Mouse (Mus musculus) hindbrain, embryonic 15.5 days (tissue): Measurements from ENCODE around the gene Rftn1. TPM values are rescaled to one million over a fixed set of nuclear protein-coding genes. Genes with fewer than 3 reads are reported as not detected.

ENCODE experiments used
- ATAC-seq: fragments of 200-750 bp; cut with Nextera tagmentation; 2 replicates; pipeline ENCODE4 v1.8.0; 2017; ENCODE audit warnings: low read depth, moderate number of reproducible peaks, moderate TSS enrichment; ENCODE audit not compliant: low FRiP score
- H3K27ac ChIP-seq: fragments of 300-500 bp; sonication (generic); replicated peaks from 2 replicates; pipeline ENCODE4 v1.5.1; 2015; ENCODE audit warnings: mild to moderate bottlenecking, inconsistent platforms
- H3K27me3 ChIP-seq: fragments of 300-500 bp; sonication (generic); 2 replicates; pipeline ENCODE4 v1.6.1; 2015; ENCODE audit warnings: control low read depth, inconsistent platforms
- H3K36me3 ChIP-seq: fragments of 300-500 bp; sonication (generic); 2 replicates; pipeline ENCODE4 v1.6.1; 2015; ENCODE audit warnings: control low read depth, inconsistent platforms
- H3K4me1 ChIP-seq: fragments of 300-500 bp; sonication (generic); replicated peaks from 2 replicates; pipeline ENCODE4 v1.6.1; 2015; ENCODE audit warnings: control low read depth, inconsistent platforms
- H3K4me2 ChIP-seq: fragments of 300-500 bp; sonication (generic); 2 replicates; pipeline ENCODE4 v1.6.1; 2015; ENCODE audit warnings: moderate library complexity, mild to moderate bottlenecking, inconsistent platforms
- H3K4me3 ChIP-seq: fragments of 300-500 bp; sonication (generic); 2 replicates; pipeline ENCODE4 v1.5.1; 2015; ENCODE audit warnings: mild to moderate bottlenecking, inconsistent platforms
- H3K9ac ChIP-seq: fragments of 300-500 bp; sonication (generic); 2 replicates; pipeline ENCODE4 v1.6.1; 2015; ENCODE audit warnings: inconsistent platforms
- H3K9me3 ChIP-seq: fragments of 300-500 bp; sonication (generic); 2 replicates; pipeline ENCODE4 v1.6.1; 2016; ENCODE audit warnings: control low read depth, inconsistent platforms
- WGBS: fragments of 180-500 bp; shearing (Covaris S2); methylation state at CpG from one replicate; pipeline ENCODE4 v1.1.7; 2015; 5-methylcytosine and 5-hydroxymethylcytosine counted together
- polyA plus RNA-seq: library from polyadenylated mRNA; unstranded; fragments of >200 nt; fragmentation: Nextera tagmentation; extraction: Ambion mirVana; gene quantifications from 2 replicates; pipeline ENCODE4 v1.2.1, GENCODE M21; 2015

The Rftn1 gene
- polyA plus RNA-seq, 1 experiment from 2014 or later, result 21.2 TPM

GRCm38 (mm10) chr17:50094077-50094476 is 96.4 kb downstream of the Rftn1 start:
- Histone ChIP-seq H3K4me3 (no peak overlapping the region), H3K9me3 (no peaks in the 10 kb centered on the region), H3K36me3 (no peaks in the 10 kb centered on the region), H3K27me3 (no peaks in the 10 kb centered on the region), H3K4me1 (0 out of 2 replicates have a peak, but pooled peaks cover 3% of the 10 kb centered on the region), H3K9ac (no peak overlapping the region), H3K27ac (no peak overlapping the region), H3K4me2 (no peak overlapping the region)
- WGBS, result 84% methylated on average over 5 of the region's 5 CpGs
- no peak for ATAC-seq

GRCm38 (mm10) chr17:50093356-50093755 is 97.1 kb downstream of the Rftn1 start:
- 0 out of 2 replicates have a peak, but pooled peaks cover 3% of the 10 kb centered on the region for H3K4me1 ChIP-seq
- no peak overlapping the region for H3K9ac ChIP-seq
- H3K27me3 ChIP-seq, result no peaks in the 10 kb centered on the region
- H3K27ac ChIP-seq, result no peak overlapping the region
- 36% methylated on average over 3 of the region's 3 CpGs for WGBS
- H3K36me3 ChIP-seq, result no peaks in the 10 kb centered on the region
- ATAC-seq, result no peak
- H3K4me2 ChIP-seq, result no peak overlapping the region
- H3K9me3 ChIP-seq, result no peaks in the 10 kb centered on the region
- H3K4me3 ChIP-seq, result no peak overlapping the region

GRCm38 (mm10) chr17:50092848-50093247 is 97.6 kb downstream of the Rftn1 start:
- H3K27me3 ChIP-seq, result no peaks in the 10 kb centered on the region
- no peak overlapping the region for H3K27ac ChIP-seq
- H3K4me3 ChIP-seq, result no peak overlapping the region
- H3K4me2 ChIP-seq, result no peak overlapping the region
- H3K9me3 ChIP-seq, result no peaks in the 10 kb centered on the region
- H3K36me3 ChIP-seq, result no peaks in the 10 kb centered on the region
- WGBS, result 84% methylated on average over 8 of the region's 8 CpGs
- ATAC-seq, result no peak
- no peak overlapping the region for H3K9ac ChIP-seq
- H3K4me1 ChIP-seq, result 0 out of 2 replicates have a peak, but pooled peaks cover 3% of the 10 kb centered on the region

GRCm38 (mm10) chr17:50091829-50092228 is 98.6 kb downstream of the Rftn1 start:
- Histone ChIP-seq H3K4me2 (no peak overlapping the region), H3K9me3 (no peaks in the 10 kb centered on the region), H3K4me1 (0 out of 2 replicates have a peak, but pooled peaks cover 3% of the 10 kb centered on the region), H3K27ac (no peak overlapping the region), H3K4me3 (no peak overlapping the region), H3K27me3 (no peaks in the 10 kb centered on the region), H3K36me3 (no peaks in the 10 kb centered on the region), H3K9ac (no peak overlapping the region)
- 63% methylated on average over 6 of the region's 6 CpGs for WGBS
- no peak for ATAC-seq

GRCm38 (mm10) chr17:50089725-50090124 is 100.7 kb downstream of the Rftn1 start:
- 85% methylated on average over 8 of the region's 8 CpGs for WGBS
- Histone ChIP-seq H3K9ac (no peak overlapping the region), H3K27me3 (no peaks in the 10 kb centered on the region), H3K9me3 (no peaks in the 10 kb centered on the region), H3K4me3 (no peak overlapping the region), H3K4me1 (0 out of 2 replicates have a peak, but pooled peaks cover 3% of the 10 kb centered on the region), H3K36me3 (no peaks in the 10 kb centered on the region), H3K4me2 (no peak overlapping the region), H3K27ac (no peak overlapping the region)
- ATAC-seq, result no peak

- Histone ChIP-seq H3K27ac (no peak overlapping the region), H3K9ac (no peak overlapping the region), H3K4me3 (no peak overlapping the region), H3K9me3 (no peaks in the 10 kb centered on the region), H3K27me3 (no peaks in the 10 kb centered on the region), H3K4me2 (no peak overlapping the region), H3K36me3 (no peaks in the 10 kb centered on the region), H3K4me1 (no peaks in the 10 kb centered on the region)
- 89% methylated on average over 3 of the region's 3 CpGs for WGBS
- no peak for ATAC-seq
Observed at GRCm38 (mm10) chr17:50088054-50088453, 102.4 kb downstream of the Rftn1 start.

GRCm38 (mm10) chr17:50086887-50087286 is 103.6 kb downstream of the Rftn1 start:
- Histone ChIP-seq H3K36me3 (no peaks in the 10 kb centered on the region), H3K27ac (no peak overlapping the region), H3K4me3 (no peak overlapping the region), H3K9ac (no peak overlapping the region), H3K9me3 (no peaks in the 10 kb centered on the region), H3K27me3 (no peaks in the 10 kb centered on the region), H3K4me1 (no peaks in the 10 kb centered on the region), H3K4me2 (no peak overlapping the region)
- 59% methylated on average over 4 of the region's 4 CpGs for WGBS
- no peak for ATAC-seq

GRCm38 (mm10) chr17:50084721-50085120 is 105.8 kb downstream of the Rftn1 start:
- no peak overlapping the region for H3K9ac ChIP-seq
- no peaks in the 10 kb centered on the region for H3K9me3 ChIP-seq
- no peak overlapping the region for H3K4me3 ChIP-seq
- H3K27me3 ChIP-seq, result no peaks in the 10 kb centered on the region
- ATAC-seq, result no peak
- H3K36me3 ChIP-seq, result no peaks in the 10 kb centered on the region
- no peak overlapping the region for H3K27ac ChIP-seq
- H3K4me2 ChIP-seq, result no peak overlapping the region
- H3K4me1 ChIP-seq, result no peaks in the 10 kb centered on the region
- 83% methylated on average over 6 of the region's 6 CpGs for WGBS

GRCm38 (mm10) chr17:50083937-50084336 is 106.5 kb downstream of the Rftn1 start:
- no peaks in the 10 kb centered on the region for H3K36me3 ChIP-seq
- no peak overlapping the region for H3K4me2 ChIP-seq
- H3K27me3 ChIP-seq, result no peaks in the 10 kb centered on the region
- H3K27ac ChIP-seq, result no peak overlapping the region
- no peak overlapping the region for H3K9ac ChIP-seq
- 93% methylated on average over 4 of the region's 4 CpGs for WGBS
- H3K4me1 ChIP-seq, result no peaks in the 10 kb centered on the region
- ATAC-seq, result no peak
- H3K4me3 ChIP-seq, result no peak overlapping the region
- H3K9me3 ChIP-seq, result no peaks in the 10 kb centered on the region

- WGBS, result 67% methylated on average over 3 of the region's 3 CpGs
- no peak for ATAC-seq
- Histone ChIP-seq H3K36me3 (no peaks in the 10 kb centered on the region), H3K9me3 (no peaks in the 10 kb centered on the region), H3K9ac (no peak overlapping the region), H3K27ac (no peak overlapping the region), H3K27me3 (no peaks in the 10 kb centered on the region), H3K4me1 (no peaks in the 10 kb centered on the region), H3K4me2 (no peak overlapping the region), H3K4me3 (no peak overlapping the region)
Observed at GRCm38 (mm10) chr17:50082947-50083346, 107.5 kb downstream of the Rftn1 start.

GRCm38 (mm10) chr17:50081647-50082046 is 108.8 kb downstream of the Rftn1 start:
- Histone ChIP-seq H3K9me3 (no peaks in the 10 kb centered on the region), H3K4me2 (no peak overlapping the region), H3K4me1 (no peaks in the 10 kb centered on the region), H3K4me3 (no peak overlapping the region), H3K27ac (no peak overlapping the region), H3K9ac (no peak overlapping the region), H3K27me3 (no peaks in the 10 kb centered on the region), H3K36me3 (no peaks in the 10 kb centered on the region)
- no peak for ATAC-seq
- WGBS, result 61% methylated on average over 9 of the region's 9 CpGs

GRCm38 (mm10) chr17:50080991-50081390 is 109.5 kb downstream of the Rftn1 start:
- ATAC-seq, result no peak

GRCm38 (mm10) chr17:50078749-50079148 is 111.7 kb downstream of the Rftn1 start:
- no peaks in the 10 kb centered on the region for H3K27me3 ChIP-seq
- no peak overlapping the region for H3K9ac ChIP-seq
- no peak for ATAC-seq
- H3K9me3 ChIP-seq, result no peaks in the 10 kb centered on the region
- WGBS, result 99% methylated on average over 6 of the region's 6 CpGs
- H3K4me3 ChIP-seq, result no peak overlapping the region
- no peaks in the 10 kb centered on the region for H3K36me3 ChIP-seq
- no peaks in the 10 kb centered on the region for H3K4me1 ChIP-seq
- no peak overlapping the region for H3K27ac ChIP-seq
- no peak overlapping the region for H3K4me2 ChIP-seq

More at GRCm38 (mm10) chr17:50080991-50081390, 109.5 kb downstream of the Rftn1 start:
- no peaks in the 10 kb centered on the region for H3K9me3 ChIP-seq
- no peaks in the 10 kb centered on the region for H3K36me3 ChIP-seq
- H3K4me3 ChIP-seq, result no peak overlapping the region
- H3K27me3 ChIP-seq, result no peaks in the 10 kb centered on the region
- H3K4me2 ChIP-seq, result no peak overlapping the region
- H3K9ac ChIP-seq, result no peak overlapping the region
- WGBS, result 86% methylated on average over 4 of the region's 4 CpGs
- no peaks in the 10 kb centered on the region for H3K4me1 ChIP-seq
- no peak overlapping the region for H3K27ac ChIP-seq
